Mouse (Mus musculus) spleen, adult 2 months (tissue): Measurements from ENCODE around the gene Phlpp1. TPM values are rescaled to one million over a fixed set of nuclear protein-coding genes. Genes with fewer than 3 reads are reported as not detected.

ENCODE experiments used
- DNase-seq, 2 experiments: peaks; one replicate each; pipeline versions ENCODE4 v3.0.0 to v3.0.0-alpha.2; 2012 to 2021; ENCODE audit warnings: low spot score in 2 of 2, low read depth in 1 of 2
- H3K27ac ChIP-seq: fragments of 200-500 bp; 2 replicates; pipeline ENCODE4 v1.5.1; 2012; ENCODE audit warnings: low read length, inconsistent platforms; ENCODE audit not compliant: insufficient read depth
- H3K27me3 ChIP-seq: fragments of 200-500 bp; 2 replicates; pipeline ENCODE4 v1.6.1; 2012; ENCODE audit warnings: mild to moderate bottlenecking, moderate library complexity, low read length, inconsistent platforms; ENCODE audit not compliant: control insufficient read depth, insufficient read depth
- H3K36me3 ChIP-seq: fragments of 200-500 bp; 2 replicates; pipeline ENCODE4 v1.6.1; 2012; ENCODE audit warnings: mild to moderate bottlenecking, low read length, inconsistent platforms; ENCODE audit not compliant: control insufficient read depth, insufficient read depth
- H3K4me1 ChIP-seq: fragments of 200-500 bp; 2 replicates; pipeline ENCODE4 v1.6.1; 2011; ENCODE audit warnings: inconsistent platforms; ENCODE audit not compliant: control insufficient read depth, insufficient read depth, insufficient read length
- H3K4me3 ChIP-seq: fragments of 200-500 bp; 2 replicates; pipeline ENCODE4 v1.5.1; 2011; ENCODE audit warnings: mild to moderate bottlenecking, inconsistent platforms; ENCODE audit not compliant: insufficient read depth, insufficient read length; ENCODE audit errors: extremely low read depth
- CTCF ChIP-seq: fragments of 200-500 bp; IDR thresholded peaks from 2 replicates; pipeline ENCODE4 v1.5.1; 2011; ENCODE audit warnings: mild to moderate bottlenecking, inconsistent platforms; ENCODE audit not compliant: insufficient read depth, insufficient read length, insufficient replicate concordance; ENCODE audit errors: extremely low read depth
- POLR2A ChIP-seq: fragments of 200-500 bp; IDR thresholded peaks from 2 replicates; pipeline ENCODE4 v1.6.1; 2011; ENCODE audit warnings: low read depth, low read length, inconsistent platforms
- WGBS: fragments of 180-500 bp; shearing (Covaris S2); methylation state at CpG from one replicate; pipeline ENCODE4 v1.1.7; 2018; 5-methylcytosine and 5-hydroxymethylcytosine counted together
- polyA plus RNA-seq: library from polyadenylated mRNA; depleted of rRNA; stranded (reverse); fragments of >200 nt; gene quantifications from 2 replicates; pipeline ENCODE4 v1.2.3, GENCODE M21; 2012

Gene Phlpp1
- polyA plus RNA-seq, 1 experiment: 6.0 TPM

DNA sequence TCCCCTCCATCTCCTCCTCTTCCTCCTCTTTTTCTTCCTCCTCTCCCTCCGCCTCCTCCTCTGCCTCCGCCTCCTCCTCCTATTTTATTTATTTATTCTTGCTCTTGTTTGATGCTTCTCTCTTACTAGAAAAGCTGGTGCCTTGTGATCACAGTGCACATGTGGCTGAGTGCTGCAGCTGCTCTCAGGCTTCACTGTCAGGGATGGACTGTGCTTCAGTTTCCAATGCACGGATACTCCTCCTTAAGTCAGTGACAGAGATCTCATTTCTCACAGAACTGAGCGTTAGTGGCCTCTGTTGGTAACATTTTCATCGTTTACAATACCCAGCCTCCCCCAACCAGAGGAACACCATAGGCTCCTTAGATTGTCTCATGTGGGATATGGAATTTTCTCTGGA, 215.0 kb downstream of the Phlpp1 start:
- Histone ChIP-seq H3K4me1 (no peaks in the 10 kb centered on the region), H3K27ac (no peak overlapping the region), H3K27me3 (no peaks in the 10 kb centered on the region), H3K36me3 (no peaks in the 10 kb centered on the region; the same call in 1 of the 2 replicates), H3K4me3 (no peak overlapping the region)
- no peak for DNase-seq
- TF ChIP-seq CTCF (no peak), POLR2A (no peak)
- 89% methylated on average over 5 of the region's 5 CpGs for WGBS

DNA sequence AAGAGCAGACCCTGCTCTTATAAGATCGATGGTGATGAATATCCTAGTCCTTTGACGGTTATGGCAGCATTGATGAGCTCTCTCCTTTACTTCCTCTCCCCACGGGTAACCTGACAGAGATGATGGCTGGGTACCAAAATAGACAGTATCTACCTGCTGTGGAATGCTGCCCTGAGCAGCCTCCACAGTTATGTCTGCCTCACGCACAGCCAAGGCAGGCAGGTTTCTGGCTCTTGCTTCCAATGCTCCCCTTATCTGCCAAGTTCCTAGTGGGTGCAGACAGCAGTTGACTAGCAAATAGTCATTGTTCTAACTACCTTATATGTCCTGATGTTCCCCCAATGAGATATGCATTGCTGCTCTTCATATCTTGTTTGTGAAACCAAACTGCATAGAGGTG, 215.7 kb downstream of the Phlpp1 start:
- peaks cover 2% of the 10 kb centered on the region for H3K36me3 ChIP-seq
- no peaks in the 10 kb centered on the region for H3K4me1 ChIP-seq
- TF ChIP-seq POLR2A (no peak), CTCF (no peak)
- H3K27ac ChIP-seq: no peak overlapping the region
- no peaks in the 10 kb centered on the region for H3K27me3 ChIP-seq
- H3K4me3 ChIP-seq: no peak overlapping the region
- WGBS: 90% methylated on average over 4 of the region's 4 CpGs
- DNase-seq: no peak

DNA sequence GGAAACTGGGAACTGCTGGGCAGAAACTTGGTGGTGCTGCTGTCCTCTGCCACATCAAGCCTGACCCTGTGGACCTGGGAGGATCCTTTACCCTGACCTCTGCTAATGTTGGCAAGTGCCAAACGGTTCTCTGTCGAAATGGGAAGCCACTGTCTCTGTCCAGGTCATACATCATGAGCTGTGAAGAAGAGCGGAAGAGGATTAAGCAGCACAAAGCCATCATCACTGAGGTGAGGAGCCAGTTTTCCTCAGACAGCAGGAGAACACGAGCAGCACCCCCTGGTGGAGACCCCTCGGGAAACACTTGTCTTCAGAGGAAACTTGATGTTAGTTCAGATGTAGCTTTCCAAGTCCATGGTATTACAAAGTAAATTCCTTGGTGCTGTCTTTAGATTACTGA, 218.1 kb downstream of the Phlpp1 start:
- WGBS: 16% methylated on average over 5 of the region's 5 CpGs
- peak; percentile 83 for TF ChIP-seq CTCF
- no peak for TF ChIP-seq POLR2A
- Histone ChIP-seq H3K27me3 (no peaks in the 10 kb centered on the region), H3K36me3 (peaks cover 9% of the 10 kb centered on the region), H3K4me1 (no peaks in the 10 kb centered on the region), H3K4me3 (no peak overlapping the region), H3K27ac (no peak overlapping the region)
- peak; percentile 31 to 52 for DNase-seq

GRCm38 (mm10) chr1:106393072-106393471, 221.5 kb downstream of the Phlpp1 start:
- Histone ChIP-seq H3K27ac (no peak overlapping the region), H3K27me3 (no peaks in the 10 kb centered on the region), H3K4me3 (no peak overlapping the region), H3K36me3 (peaks cover 9% of the 10 kb centered on the region), H3K4me1 (no peaks in the 10 kb centered on the region)
- no peak for DNase-seq
- WGBS: 78% methylated on average over 6 of the region's 6 CpGs
- no peak for TF ChIP-seq POLR2A
- no peak for TF ChIP-seq CTCF

GRCm38 (mm10) chr1:106394678-106395077, 223.1 kb downstream of the Phlpp1 start:
- Histone ChIP-seq H3K4me3 (no peak overlapping the region), H3K27me3 (no peaks in the 10 kb centered on the region), H3K36me3 (peaks cover 9% of the 10 kb centered on the region), H3K4me1 (no peaks in the 10 kb centered on the region), H3K27ac (no peak overlapping the region)
- 87% methylated on average over 2 of the region's 2 CpGs for WGBS
- DNase-seq: no peak
- TF ChIP-seq POLR2A: no peak
- TF ChIP-seq CTCF: no peak

GRCm38 (mm10) chr1:106395476-106395875, 223.9 kb downstream of the Phlpp1 start:
- H3K4me3 ChIP-seq: no peak overlapping the region
- no peaks in the 10 kb centered on the region for H3K4me1 ChIP-seq
- H3K27ac ChIP-seq: no peak overlapping the region
- H3K36me3 ChIP-seq: peaks cover 9% of the 10 kb centered on the region
- H3K27me3 ChIP-seq: no peaks in the 10 kb centered on the region
- TF ChIP-seq CTCF: peak; percentile 42; the same call in 1 of the 2 replicates
- TF ChIP-seq POLR2A: no peak
- DNase-seq: peak; percentile 28 to 50
- WGBS: 10% methylated on average over 2 of the region's 2 CpGs

GRCm38 (mm10) chr1:106400900-106401634, 229.5 kb downstream of the Phlpp1 start:
- no peak for TF ChIP-seq POLR2A
- no peak for TF ChIP-seq CTCF
- 28% methylated on average over 11 of the region's 11 CpGs for WGBS
- no peak for DNase-seq
- no peaks in the 10 kb centered on the region for H3K36me3 ChIP-seq
- no peak overlapping the region for H3K4me3 ChIP-seq
- no peak overlapping the region for H3K27ac ChIP-seq
- H3K27me3 ChIP-seq: no peaks in the 10 kb centered on the region
- no peaks in the 10 kb centered on the region for H3K4me1 ChIP-seq

- TF ChIP-seq POLR2A (no peak), CTCF (no peak)
- no peak overlapping the region for H3K27ac ChIP-seq
- H3K27me3 ChIP-seq: no peaks in the 10 kb centered on the region
- H3K36me3 ChIP-seq: no peaks in the 10 kb centered on the region
- no peaks in the 10 kb centered on the region for H3K4me1 ChIP-seq
- 88% methylated on average over 6 of the region's 6 CpGs for WGBS
- no peak for DNase-seq
- H3K4me3 ChIP-seq: no peak overlapping the region
Measured at GRCm38 (mm10) chr1:106403011-106403501, 231.5 kb downstream of the Phlpp1 start.
